Mouse (Mus musculus) stomach, postnatal 0 days (tissue): ENCODE measurements around the gene Bach2.

Source experiments
- CTCF ChIP-seq: IDR thresholded peaks from 2 replicates; pipeline ENCODE4 v1.5.1; 2016; ENCODE audit warnings: antibody characterized with exemption, low read depth, mild to moderate bottlenecking, moderate library complexity
- EP300 ChIP-seq: optimal IDR thresholded peaks from 2 replicates; pipeline ENCODE3; 2016; ENCODE audit warnings: antibody characterized with exemption

DNA sequence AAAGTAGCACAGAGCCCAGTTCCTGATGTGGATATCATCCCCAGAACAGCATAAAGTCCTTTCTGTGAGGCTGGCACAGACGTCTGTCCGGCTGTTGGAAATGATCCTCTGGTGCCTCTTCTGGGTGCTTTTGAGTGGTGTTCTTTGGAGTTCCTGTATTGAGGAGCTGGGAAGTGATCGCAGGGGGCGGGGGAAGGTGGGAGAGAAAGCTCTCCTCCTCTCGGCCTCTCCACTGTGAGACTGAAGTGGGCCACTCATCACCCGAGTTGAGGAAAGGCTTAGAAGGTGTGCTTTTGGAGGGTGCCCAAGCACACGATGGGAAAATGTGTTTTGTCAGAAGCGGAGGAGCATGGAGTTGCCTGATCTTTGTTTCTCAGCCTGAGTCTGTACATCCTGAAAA is 26.3 kb downstream of the Bach2 start:
- no peak for TF ChIP-seq CTCF
- no peak for TF ChIP-seq EP300
